ENCODE assay signal across 14 mouse cellular contexts in the genomic region with DNA sequence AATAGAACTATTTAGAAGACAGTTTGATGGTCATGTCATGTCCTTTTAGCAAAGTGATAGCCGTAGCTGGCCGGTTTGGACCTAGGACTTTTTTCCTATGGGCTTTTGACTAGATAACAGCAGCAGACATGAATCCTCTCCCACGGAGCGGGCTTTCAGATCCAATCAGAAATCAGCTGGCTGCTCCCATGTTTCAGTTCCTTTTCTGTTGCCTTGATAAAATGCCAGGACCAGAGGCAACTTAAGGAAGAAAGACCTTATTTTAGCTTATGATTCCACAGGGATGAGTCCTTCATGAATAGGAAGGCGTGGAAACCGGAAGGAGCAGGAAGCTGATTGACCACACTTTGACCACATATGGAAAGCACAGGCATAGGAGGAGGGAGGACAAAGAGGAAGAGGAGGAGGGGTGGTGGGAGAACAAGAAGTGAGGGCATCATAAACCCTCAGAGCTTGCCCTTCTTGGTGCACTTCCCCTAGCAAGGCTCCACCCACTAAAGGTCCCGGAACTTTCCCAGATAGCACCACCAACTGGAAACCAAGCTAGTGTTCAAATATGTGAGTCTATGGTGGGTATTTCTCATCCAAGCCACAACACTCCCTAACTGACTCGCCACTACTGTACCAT. TPM values are rescaled to one million over a fixed set of nuclear protein-coding genes. Genes with fewer than 3 reads are reported as not detected.
DNase-seq lines count a peak whose midpoint lies in the region; ATAC-seq and TF ChIP-seq lines count a peak whose summit lies in the region.
"Had no signal": no experiment of that assay in that cellular context is flagged by ENCODE, and none has a peak within 500 bp of the region (broad histone marks: within the 10 kb centered on the region; RNA-seq: fewer than 3 reads in every experiment).

No protein-coding gene starts in this region.

- peak; percentile 24; the same call in 1 of the 2 replicates for ATAC-seq in G1E (ENCODE audit: extremely low read depth, insufficient number of reproducible peaks, low FRiP score, poor library complexity, severe bottlenecking)
- peak; percentile 54 to 56 for ATAC-seq in hematopoietic stem cell, adult 5-6 weeks (replicated peaks in 1 of 2; ENCODE audit: insufficient read depth in 1 of 2, low FRiP score in 2 of 2, low TSS enrichment in 1 of 2, low read depth in 1 of 2, poor library complexity in 2 of 2, severe bottlenecking in 2 of 2)
- ATAC-seq in inflammation-experienced regulatory T-cells, adult 6 months = no peak

- peaks cover 8% of the 10 kb centered on the region; the same call in 1 of the 2 replicates for H3K27me3 ChIP-seq in G1E (ENCODE audit: insufficient read depth, low read length)
- no peaks in the 10 kb centered on the region for H3K27me3 ChIP-seq in megakaryocyte, embryonic 14.5 days (replicated peaks)
- H3K27me3 ChIP-seq: embryonic facial prominence, embryonic 13.5 days; limb, embryonic 13.5 days; stomach, embryonic 15.5 days had no signal

- DNase-seq in heart, adult 9 months (ENCODE audit: low spot score in 2 of 2) = peak; percentile 23 to 47
- no peak for DNase-seq in heart, postnatal 14 days
- no peak for DNase-seq in G1E (ENCODE audit: low spot score)
- DNase-seq in thymus, postnatal 4 days = no peak
- no peak for DNase-seq in layer of hippocampus, postnatal 14 days (ENCODE audit: low spot score in 2 of 2)
- DNase-seq: cerebellum, adult 2 months; kidney, postnatal 4 days had no signal

- H3K4me1 ChIP-seq in G1E (ENCODE audit: insufficient read depth, low read depth, low read length) = peaks cover 42% of the 10 kb centered on the region
- peaks cover 96% of the 10 kb centered on the region for H3K4me1 ChIP-seq in megakaryocyte, embryonic 14.5 days
- H3K4me1 ChIP-seq: limb, embryonic 13.5 days had no signal

- TF ChIP-seq CTCF in G1E (IDR thresholded peaks at IDR 0.05; ENCODE audit: low read depth, low read length) = no peak

- H3K4me3 ChIP-seq in G1E (ENCODE audit: low read depth, low read length) = no peak overlapping the region; the same call in 1 of the 2 replicates
- H3K4me3 ChIP-seq in megakaryocyte, embryonic 14.5 days (replicated peaks) = peak overlapping the region; percentile 89
- H3K4me3 ChIP-seq: embryonic facial prominence, embryonic 13.5 days; limb, embryonic 13.5 days; stomach, embryonic 15.5 days had no signal

- intact Hi-C loops in heart, postnatal 14 days (cut with DNase I) = no loop called here

- no peaks in the 10 kb centered on the region for H3K36me3 ChIP-seq in G1E (replicated peaks)
- H3K36me3 ChIP-seq in megakaryocyte, embryonic 14.5 days (replicated peaks; ENCODE audit: low read length) = peaks cover 40% of the 10 kb centered on the region
- H3K36me3 ChIP-seq: embryonic facial prominence, embryonic 13.5 days; limb, embryonic 13.5 days; stomach, embryonic 15.5 days had no signal

- no peaks in the 10 kb centered on the region for H3K9me3 ChIP-seq in G1E (replicated peaks)
- no peaks in the 10 kb centered on the region for H3K9me3 ChIP-seq in megakaryocyte, embryonic 14.5 days
- H3K9me3 ChIP-seq: embryonic facial prominence, embryonic 13.5 days; limb, embryonic 13.5 days; stomach, embryonic 15.5 days had no signal

RNA-seq across cellular contexts. Expression of gene Pik3cb, which starts 42.7 kb away (rescaled TPM):
- total RNA-seq in heart, postnatal 14 days (2021) = 10 to 100 TPM in 1 of 2 experiments, 1 to 10 TPM in 1; 9.7 to 10.1 TPM
- total RNA-seq in G1E (2014; fragmentation: Nextera tagmentation) (15.6 and 16.8 TPM in 2 replicates), G1E (2017) (4.0 and 4.1 TPM in 2 replicates)
- polyA plus RNA-seq in G1E (2012) = 0.78 and 0.98 TPM in 2 replicates
- 4.2 and 5.3 TPM in 2 replicates for total RNA-seq in hematopoietic stem cell, adult 5-6 weeks (2017)
- polyA plus RNA-seq in megakaryocyte, embryonic 14.5 days (2012; ENCODE audit: insufficient read depth, low replicate concordance) = 0.82 and 1.8 TPM in 2 replicates
- polyA plus RNA-seq in inflammation-experienced regulatory T-cells, adult 6 months (2017; shearing (Covaris generic)) = under 1 TPM; 0.42 to 0.63 (median 0.48) TPM
- 10 to 100 TPM; 22.9 to 23.6 TPM for total RNA-seq in layer of hippocampus, postnatal 14 days (2021)

RNA-seq across cellular contexts. Expression of gene Faiml, which starts 53.9 kb away (rescaled TPM):
- total RNA-seq in heart, postnatal 14 days (2021) = not detected
- total RNA-seq in G1E (2014; fragmentation: Nextera tagmentation) = not detected in 2 replicates
- 0.35 TPM in 1 of 2 replicates, not detected in the other for total RNA-seq in G1E (2017)
- not detected in 2 replicates for polyA plus RNA-seq in G1E (2012)
- total RNA-seq in hematopoietic stem cell, adult 5-6 weeks (2017) = not detected in 2 replicates
- polyA plus RNA-seq in megakaryocyte, embryonic 14.5 days (2012; ENCODE audit: insufficient read depth, low replicate concordance) = not detected in 2 replicates
- polyA plus RNA-seq in inflammation-experienced regulatory T-cells, adult 6 months (2017; shearing (Covaris generic)) = not detected
- total RNA-seq in layer of hippocampus, postnatal 14 days (2021) = not detected
- polyA plus RNA-seq: cerebellum, adult 2 months; embryonic facial prominence, embryonic 13.5 days; hindbrain, embryonic 11.5 days; limb, embryonic 13.5 days; stomach, embryonic 15.5 days had no signal

Comparison
In these comparisons a context has a peak if more than half of its experiments do, and no peak if none do; other contexts are left out.
1. DNase-seq: peak in heart, adult 9 months (2 of 2); none in heart, postnatal 14 days (0 of 2), G1E (single experiment), thymus, postnatal 4 days (single experiment) and layer of hippocampus, postnatal 14 days (0 of 2).